Mouse (Mus musculus): ENCODE data around the gene Tk1.
"Not testable (repeated sequence)": the region's sequence is repeated elsewhere in the genome, so short reads cannot be mapped to it uniquely, and the experiment has no call there.

The Tk1 gene

DNA sequence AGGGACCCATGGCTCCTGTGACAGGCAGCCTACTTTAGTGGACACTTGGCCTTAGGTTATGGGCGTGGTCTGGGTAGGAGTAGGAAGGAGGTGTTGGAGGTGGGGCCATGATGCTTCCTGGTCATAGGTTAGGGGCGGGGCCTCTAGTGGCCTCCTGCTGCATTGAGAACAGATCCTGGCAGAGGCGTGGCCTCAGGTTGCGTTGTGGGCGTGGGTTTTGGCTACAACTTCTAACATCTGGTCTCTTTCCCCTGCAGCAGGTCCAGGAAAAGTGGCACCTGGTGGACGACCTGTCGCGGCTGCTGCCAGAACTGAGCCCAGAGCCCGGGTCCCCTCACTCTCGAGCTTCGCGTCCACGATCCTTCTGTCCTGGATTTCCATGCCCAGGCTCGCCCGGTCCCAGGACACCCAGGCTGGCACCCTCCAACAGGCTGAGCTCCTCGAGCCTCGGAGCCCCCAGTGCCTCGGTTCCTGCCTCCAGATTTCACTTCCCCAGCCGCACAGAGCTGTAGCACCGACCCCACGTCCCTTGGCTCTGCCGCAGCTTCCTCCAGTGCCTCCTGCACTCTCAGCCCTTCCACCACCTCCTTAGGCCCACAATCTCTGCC is 33.5 kb downstream of the Tk1 start:
- DNase-seq (ENCODE audit: low read depth, low spot score) = peak; percentile 60

DNA sequence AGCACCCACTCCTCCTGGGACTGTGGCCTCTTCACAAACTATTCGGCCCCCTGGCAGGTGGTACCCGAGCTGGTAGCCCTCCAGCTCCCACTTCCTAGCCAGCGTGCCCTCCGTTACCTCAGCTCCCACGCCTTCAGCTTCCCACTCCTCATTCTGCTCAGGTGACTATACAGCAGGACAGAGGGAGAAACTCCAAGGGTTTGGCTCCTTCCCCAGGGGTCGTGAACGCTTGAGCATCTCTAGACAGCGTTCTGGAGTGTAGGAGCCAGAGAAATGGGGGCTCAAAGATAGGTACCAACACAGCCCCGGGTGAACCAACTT is 34.5 kb downstream of the Tk1 start:
- no peak for DNase-seq (ENCODE audit: low read depth, low spot score)

DNA sequence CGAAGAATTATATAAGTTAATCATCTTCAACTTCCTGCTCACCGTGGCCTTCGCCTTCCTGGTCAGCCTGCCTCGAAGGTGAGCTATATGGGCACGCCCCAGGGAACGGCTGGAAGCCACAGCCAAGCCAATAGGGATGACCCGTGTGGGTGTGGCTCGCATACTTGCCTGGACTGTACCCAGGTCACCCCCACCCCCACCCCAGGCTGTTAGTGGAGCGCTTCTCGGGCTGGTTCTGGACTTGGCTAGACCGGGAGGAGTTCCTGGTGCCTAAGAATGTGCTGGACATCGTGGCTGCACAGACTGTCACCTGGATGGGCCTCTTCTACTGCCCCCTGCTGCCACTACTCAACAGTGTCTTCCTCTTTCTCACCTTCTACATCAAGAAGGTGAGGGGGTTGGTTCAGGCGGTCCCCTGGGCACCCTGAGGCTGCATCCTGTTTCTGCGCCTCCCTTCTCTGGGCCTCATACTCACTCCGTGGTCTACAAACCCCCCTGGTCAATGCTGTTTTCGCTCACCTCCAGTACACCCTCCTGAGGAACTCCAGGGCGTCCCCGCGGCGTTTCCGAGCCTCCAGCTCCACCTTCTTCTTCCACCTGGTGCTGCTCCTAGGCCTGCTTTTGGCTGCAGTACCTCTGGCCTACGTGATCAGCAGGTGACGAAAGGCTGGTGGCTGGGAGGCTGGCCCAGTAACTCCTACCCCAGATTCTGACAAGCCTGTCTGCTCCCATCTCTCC is 35.0 kb downstream of the Tk1 start:
- peak; percentile 8 for DNase-seq (ENCODE audit: low read depth, low spot score)

- peak; percentile 71 for DNase-seq (ENCODE audit: low read depth, low spot score)
Measured at GRCm38 (mm10) chr11:117790286-117790685, 35.6 kb downstream of the Tk1 start.

GRCm38 (mm10) chr11:117788481-117788880 is 37.4 kb downstream of the Tk1 start:
- DNase-seq (ENCODE audit: low read depth, low spot score) = not testable (repeated sequence)

DNA sequence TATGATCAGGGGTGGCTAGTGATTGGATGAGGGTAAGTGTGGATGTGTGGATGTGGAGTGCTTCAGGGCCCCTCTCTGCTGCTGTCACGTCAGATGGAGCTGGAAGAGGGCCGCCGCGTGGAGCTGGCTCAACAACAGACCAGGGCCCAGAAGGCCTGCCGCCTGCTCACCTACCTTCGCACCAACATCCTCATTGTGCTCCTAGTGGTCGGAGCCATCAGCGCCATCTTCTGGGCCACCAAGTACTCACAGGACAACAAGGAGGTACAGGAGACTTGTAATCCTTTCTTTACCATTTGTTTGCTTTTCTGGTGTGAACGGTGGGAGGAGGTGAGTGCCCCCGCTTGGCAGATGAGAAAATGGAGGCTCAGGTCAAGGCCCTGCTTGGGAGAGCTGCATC is 39.6 kb downstream of the Tk1 start:
- peak; percentile 39 for DNase-seq (ENCODE audit: low read depth, low spot score)

GRCm38 (mm10) chr11:117783683-117784309 is 42.1 kb downstream of the Tk1 start:
- no peak for DNase-seq (ENCODE audit: low read depth, low spot score)

GRCm38 (mm10) chr11:117783089-117783488 is 42.8 kb downstream of the Tk1 start:
- DNase-seq (ENCODE audit: low read depth, low spot score) = peak; percentile 74

GRCm38 (mm10) chr11:117782705-117783034 is 43.2 kb downstream of the Tk1 start:
- no peak for DNase-seq (ENCODE audit: low read depth, low spot score)

DNA sequence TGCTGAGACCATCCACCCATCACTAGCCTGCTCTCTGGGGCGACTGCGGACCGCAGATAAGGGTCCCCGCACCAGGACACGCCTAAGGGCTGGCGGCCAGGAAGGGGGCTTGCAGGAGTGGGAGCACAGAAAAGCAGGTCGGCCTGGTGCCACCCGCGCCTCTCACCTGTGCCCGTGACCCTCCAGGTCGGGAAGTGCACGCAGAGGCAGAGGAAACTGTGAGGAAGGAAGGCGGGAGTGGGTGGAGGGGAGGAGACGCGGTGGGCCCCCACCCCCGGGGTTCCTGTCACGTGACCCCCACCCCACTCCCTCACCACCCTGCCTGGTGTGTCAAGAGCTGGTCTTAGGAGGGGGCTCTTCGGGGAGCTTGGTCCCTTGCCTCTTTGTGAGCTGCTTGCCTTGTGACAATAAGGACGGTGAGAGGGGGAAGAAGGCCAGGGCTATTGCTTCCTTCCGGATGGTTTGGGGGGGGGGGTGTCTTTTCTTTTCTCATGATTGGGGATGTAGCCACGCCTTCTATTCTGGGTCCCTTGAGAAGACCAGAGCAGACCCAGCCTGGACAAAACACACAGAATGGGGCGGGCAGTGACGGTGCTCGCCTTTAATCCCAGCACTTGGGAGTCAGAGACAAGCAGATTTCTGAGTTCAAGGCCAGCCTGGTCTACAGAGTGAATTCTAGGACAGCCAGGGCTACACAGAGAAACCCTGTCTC is 43.7 kb downstream of the Tk1 start, which contains the start of the genes Tmc8 and Tmc6:
Tmc8 (plus strand) TSS at position 84 of the 712 bp plus-strand sequence.
Tmc6 (minus strand) TSS at position 206 of the 712 bp plus-strand sequence.
- no peak for DNase-seq (ENCODE audit: low read depth, low spot score)

DNA sequence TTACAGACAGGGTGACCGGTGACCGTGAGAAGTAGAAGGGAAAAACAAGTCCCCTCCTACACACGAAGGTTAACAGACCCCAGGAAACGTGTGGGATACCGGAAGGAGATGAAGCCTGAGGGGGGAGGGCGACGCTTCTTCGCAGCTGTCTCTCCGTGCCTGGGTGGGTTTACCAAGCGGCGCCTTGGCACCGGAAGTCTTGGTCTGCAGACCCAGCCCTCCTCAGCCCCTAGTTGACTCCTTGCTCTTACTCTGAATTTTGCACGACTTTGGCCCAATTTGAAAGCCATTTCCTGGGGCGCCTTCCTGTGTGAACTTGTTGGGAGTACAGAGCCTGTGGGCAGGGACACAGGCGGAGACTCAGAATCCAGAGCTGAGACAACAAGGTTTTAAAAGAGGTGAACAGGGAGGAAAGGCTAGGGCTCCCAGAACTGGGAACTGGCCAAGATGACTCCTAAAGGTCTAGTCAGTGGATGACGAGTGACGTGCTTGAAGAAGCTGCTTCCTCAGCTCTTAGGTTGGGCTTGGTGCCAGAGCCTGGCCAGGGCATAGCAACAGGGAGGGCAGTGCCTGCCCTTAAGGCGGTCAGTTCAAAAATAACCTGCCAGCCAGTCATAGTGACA is 44.6 kb downstream of the Tk1 start:
- DNase-seq (ENCODE audit: low read depth, low spot score) = peak; percentile 14

DNA sequence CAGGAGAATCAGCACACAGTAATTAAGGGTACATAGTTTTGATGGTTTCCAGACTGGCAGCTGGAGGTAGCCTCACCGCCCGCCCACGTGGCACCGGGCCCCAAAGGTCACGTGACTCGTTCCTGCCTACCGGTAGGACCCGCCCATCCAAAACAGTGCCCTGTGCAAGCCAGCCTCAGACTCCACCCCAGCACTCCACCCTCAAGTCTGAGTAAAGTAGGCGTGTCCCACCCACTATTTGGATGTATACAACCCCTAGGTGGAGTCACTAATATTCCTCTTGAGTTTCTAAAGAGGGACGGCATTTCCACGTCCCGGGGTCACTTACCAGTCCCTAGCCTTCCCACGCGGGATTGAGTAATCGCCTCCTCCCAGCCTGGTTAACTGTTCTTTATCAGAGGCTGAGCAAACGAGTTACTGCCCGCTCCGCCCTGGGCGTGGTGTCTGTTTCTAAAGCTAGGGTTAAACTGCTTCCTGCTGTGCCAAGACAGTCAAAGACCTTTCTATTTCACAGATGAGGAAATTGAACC is 45.2 kb downstream of the Tk1 start:
- DNase-seq (ENCODE audit: low read depth, low spot score) = peak; percentile 81

GRCm38 (mm10) chr11:117780199-117780515 is 45.7 kb downstream of the Tk1 start:
- no peak for DNase-seq (ENCODE audit: low read depth, low spot score)

GRCm38 (mm10) chr11:117779434-117780198 is 46.3 kb downstream of the Tk1 start:
- DNase-seq (ENCODE audit: low read depth, low spot score) = peak; percentile 81

DNA sequence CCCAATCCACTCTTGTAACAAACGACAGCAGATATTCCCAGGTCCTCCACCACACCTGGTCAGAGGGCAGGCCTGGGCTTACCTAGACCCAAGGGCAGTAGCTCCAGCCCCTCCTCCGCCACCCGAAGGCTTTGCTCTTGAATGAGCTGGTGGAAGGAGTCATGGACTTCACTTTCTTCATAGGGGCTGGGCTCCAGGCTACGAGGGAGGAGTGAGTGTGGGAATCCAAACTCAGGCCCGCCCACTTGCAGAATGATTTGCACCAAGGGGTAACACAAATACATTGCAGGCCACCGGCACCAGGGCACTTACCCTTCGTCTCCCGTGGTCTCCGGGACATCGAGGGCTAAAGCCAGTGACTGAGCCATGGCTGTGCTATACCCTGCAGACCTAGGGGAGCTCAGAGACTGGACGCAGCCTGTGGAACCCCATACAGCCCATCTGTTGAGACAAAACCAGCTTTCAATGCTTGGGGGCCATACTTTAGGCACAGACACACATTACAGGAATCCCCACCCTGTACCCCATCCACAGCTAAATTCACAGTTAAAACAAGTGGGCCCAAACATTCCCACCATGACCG is 47.0 kb downstream of the Tk1 start:
- DNase-seq (ENCODE audit: low read depth, low spot score) = peak; percentile 28

GRCm38 (mm10) chr11:117778031-117778430 is 47.9 kb downstream of the Tk1 start:
- DNase-seq (ENCODE audit: low read depth, low spot score) = no peak

GRCm38 (mm10) chr11:117777111-117777510 is 48.8 kb downstream of the Tk1 start:
- DNase-seq (ENCODE audit: low read depth, low spot score) = no peak

- no peak for DNase-seq (ENCODE audit: low read depth, low spot score)
Measured at GRCm38 (mm10) chr11:117776085-117776792, 49.7 kb downstream of the Tk1 start.

GRCm38 (mm10) chr11:117775540-117775939 is 50.4 kb downstream of the Tk1 start:
- DNase-seq (ENCODE audit: low read depth, low spot score) = no peak

DNA sequence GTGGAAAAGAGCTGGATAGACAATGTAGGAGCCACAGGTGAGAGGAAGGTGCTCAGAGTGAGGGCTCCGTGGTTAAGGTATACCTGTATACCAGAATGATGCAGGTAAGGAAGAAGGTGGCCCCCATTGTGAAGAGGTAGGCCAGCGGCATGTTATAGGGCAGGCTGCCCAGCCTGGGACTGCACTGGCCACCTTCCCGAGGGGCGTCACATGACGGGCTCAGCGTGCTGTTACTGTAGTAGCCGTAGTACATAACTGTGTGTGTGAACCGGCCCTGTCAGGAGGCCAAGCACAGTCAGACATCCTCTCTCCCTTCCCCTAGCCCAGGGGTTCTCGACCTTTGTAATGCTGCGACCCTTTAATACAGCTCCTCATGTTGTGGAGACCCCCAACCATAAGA is 51.0 kb downstream of the Tk1 start:
- no peak for DNase-seq (ENCODE audit: low read depth, low spot score)
